In genomic region chr1:162727981-162728380, GRCm38 (mm10) we compare ENCODE assay signal across 22 mouse cellular contexts. TPM values are rescaled to one million over a fixed set of nuclear protein-coding genes. Genes with fewer than 3 reads are reported as not detected.
DNase-seq lines count a peak whose midpoint lies in the region; ATAC-seq and TF ChIP-seq lines count a peak whose summit lies in the region.
"Had no signal": no experiment of that assay in that cellular context is flagged by ENCODE, and none has a peak within 500 bp of the region (broad histone marks: within the 10 kb centered on the region; RNA-seq: fewer than 3 reads in every experiment).

No protein-coding gene starts in this region.

- no peak overlapping the region for H3K4me3 ChIP-seq in midbrain, postnatal 0 days (ENCODE audit: low read depth, low read length)
- H3K4me3 ChIP-seq: forebrain, embryonic 13.5 days; hindbrain, embryonic 15.5 days; limb, embryonic 13.5 days; liver, embryonic 13.5 days; midbrain, embryonic 13.5 days; myocyte had no signal

- TF ChIP-seq CTCF in midbrain, postnatal 0 days (IDR thresholded peaks at IDR 0.05): no peak

- ATAC-seq in neutrophil, adult 5-6 weeks (ENCODE audit: extremely low read depth, insufficient number of reproducible peaks, low FRiP score, poor library complexity, severe bottlenecking): peak; percentile 46; the same call in 1 of the 2 replicates
- no peak for ATAC-seq in midbrain, postnatal 0 days (ENCODE audit: low FRiP score)
- ATAC-seq: forebrain, embryonic 13.5 days; midbrain, embryonic 13.5 days had no signal

- WGBS in midbrain, postnatal 0 days: 93% methylated on average over 6 of the region's 6 CpGs

- no peaks in the 10 kb centered on the region for H3K9me3 ChIP-seq in midbrain, postnatal 0 days (ENCODE audit: low read length)
- H3K9me3 ChIP-seq: forebrain, embryonic 13.5 days; hindbrain, embryonic 15.5 days; limb, embryonic 13.5 days; liver, embryonic 13.5 days; midbrain, embryonic 13.5 days had no signal

- H3K27ac ChIP-seq in midbrain, postnatal 0 days (ENCODE audit: low read depth, low read length): no peak overlapping the region
- H3K27ac ChIP-seq: forebrain, embryonic 13.5 days; hindbrain, embryonic 15.5 days; limb, embryonic 13.5 days; liver, embryonic 13.5 days; midbrain, embryonic 13.5 days had no signal

- no peak overlapping the region for H3K9ac ChIP-seq in midbrain, postnatal 0 days (replicated peaks; ENCODE audit: low read length, poor library complexity, severe bottlenecking)
- H3K9ac ChIP-seq: forebrain, embryonic 13.5 days; hindbrain, embryonic 15.5 days; limb, embryonic 13.5 days; liver, embryonic 13.5 days; lung, embryonic 14.5 days; midbrain, embryonic 13.5 days had no signal

- H3K4me1 ChIP-seq in midbrain, postnatal 0 days (ENCODE audit: insufficient read depth, low read length): no peaks in the 10 kb centered on the region
- H3K4me1 ChIP-seq: limb, embryonic 13.5 days had no signal

- no peak overlapping the region for H3K4me2 ChIP-seq in midbrain, postnatal 0 days (ENCODE audit: low read depth, low read length, poor library complexity, severe bottlenecking)
- H3K4me2 ChIP-seq: forebrain, embryonic 13.5 days; hindbrain, embryonic 15.5 days; limb, embryonic 13.5 days; liver, embryonic 13.5 days; lung, embryonic 14.5 days; midbrain, embryonic 13.5 days had no signal

- H3K36me3 ChIP-seq in midbrain, postnatal 0 days (ENCODE audit: insufficient read depth, low read length): peaks cover under 1% of the 10 kb centered on the region; the same call in 1 of the 2 replicates

- no peaks in the 10 kb centered on the region for H3K27me3 ChIP-seq in midbrain, postnatal 0 days (ENCODE audit: insufficient read depth, low read length)
- H3K27me3 ChIP-seq: forebrain, embryonic 13.5 days; hindbrain, embryonic 15.5 days; limb, embryonic 13.5 days; liver, embryonic 13.5 days; midbrain, embryonic 13.5 days had no signal

- DNase-seq in lung, postnatal 25 days (ENCODE audit: low spot score): peak; percentile 37
- no peak for DNase-seq in lung, postnatal 10 days
- DNase-seq in T-cell, adult 2 months (ENCODE audit: low spot score): peak; percentile 91
- DNase-seq in thymus, postnatal 36 days: peak; percentile 70 to 80
- no peak for DNase-seq in cerebellum, adult 11 months
- DNase-seq in midbrain, postnatal 0 days (ENCODE audit: low spot score): no peak
- no peak for DNase-seq in heart, adult 9 months (ENCODE audit: low spot score in 2 of 2)
- DNase-seq: adrenal gland, postnatal 14 days; cerebellum, adult 2 months; gastrocnemius, postnatal 10 days; heart, adult 11 months; heart, postnatal 4 days; kidney, adult 11 months; liver, embryonic 13.5 days; lung, embryonic 14.5 days; right cerebral cortex, postnatal 4 days had no signal

RNA-seq across cellular contexts. Expression of gene Prrc2c, which starts 12.4 kb away (rescaled TPM):
- 209 and 237 TPM in 2 replicates for total RNA-seq in neutrophil, adult 5-6 weeks (2017)
- total RNA-seq in midbrain, postnatal 0 days (2014; rRNA removed): 71.5 and 91.8 TPM in 2 replicates
- polyA plus RNA-seq in midbrain, postnatal 0 days (2015; fragmentation: Nextera tagmentation; extraction: Ambion mirVana): 121 and 155 TPM in 2 replicates

Comparison
In these comparisons a context has a peak if more than half of its experiments do, and no peak if none do; other contexts are left out.
1. DNase-seq: peak in lung, postnatal 25 days (single experiment), T-cell, adult 2 months (single experiment) and thymus, postnatal 36 days (2 of 2); none in lung, postnatal 10 days (single experiment), cerebellum, adult 11 months (single experiment), midbrain, postnatal 0 days (single experiment) and heart, adult 9 months (0 of 2).